Mouse (Mus musculus) CH12.LX (cell line): ENCODE data around the gene Cfap45. TPM values are rescaled to one million over a fixed set of nuclear protein-coding genes. Genes with fewer than 3 reads are reported as not detected.
A peak's percentile ranks its signal among the peaks of the same experiment; 100 is the strongest.

Source experiments
- DNase-seq: peaks from one replicate; pipeline ENCODE4 v3.0.0-alpha.2; 2013; ENCODE audit errors: extremely low read depth
- H3K27ac ChIP-seq: 2 replicates; pipeline ENCODE4 v1.5.1; 2012; ENCODE audit warnings: low read depth, mild to moderate bottlenecking, control low read depth, moderate library complexity; ENCODE audit not compliant: insufficient read depth
- H3K27me3 ChIP-seq: replicated peaks from 2 replicates; pipeline ENCODE3; 2012; ENCODE audit warnings: inconsistent platforms
- H3K36me3 ChIP-seq, 2 experiments: replicated peaks in 1 of 2; 2 replicates each; pipeline versions ENCODE3 to v1.6.1; 2012; ENCODE audit warnings: inconsistent platforms in 1 of 2, low read length in 1 of 2, mild to moderate bottlenecking in 1 of 2, mixed read lengths in 1 of 2, moderate library complexity in 1 of 2; ENCODE audit not compliant: control insufficient read depth in 1 of 2, insufficient read depth in 1 of 2
- H3K4me1 ChIP-seq, 2 experiments: 2 replicates each; pipeline ENCODE4 v1.6.1; 2012; ENCODE audit warnings: inconsistent platforms in 1 of 2, moderate library complexity in 1 of 2; ENCODE audit not compliant: insufficient read depth in 2 of 2, control insufficient read depth in 1 of 2
- H3K4me2 ChIP-seq: 2 replicates; pipeline ENCODE4 v1.6.1; 2012; ENCODE audit warnings: low read depth, mild to moderate bottlenecking, control low read depth; ENCODE audit not compliant: poor library complexity, insufficient read depth, severe bottlenecking
- H3K4me3 ChIP-seq, 3 experiments: fragments of 150-350 bp in 1 of 3; sonication (generic) in 1 of 3; replicated peaks in 1 of 3; 2 replicates each; pipeline versions ENCODE3 to v1.5.1; 2011 to 2012; ENCODE audit warnings: low read depth in 2 of 3, low read length in 2 of 3, mild to moderate bottlenecking in 2 of 3, moderate library complexity in 2 of 3, control low read depth in 1 of 3, improper control_type of control experiment in 1 of 3, inconsistent platforms in 1 of 3, mixed read lengths in 1 of 3; ENCODE audit not compliant: poor library complexity in 1 of 3
- H3K79me2 ChIP-seq: replicated peaks from 2 replicates; pipeline ENCODE4 v1.6.1; 2012; ENCODE audit warnings: mild to moderate bottlenecking, moderate library complexity; ENCODE audit not compliant: control insufficient read depth, poor library complexity, insufficient read depth, severe bottlenecking; ENCODE audit errors: extremely low read depth
- H3K9ac ChIP-seq: 2 replicates; pipeline ENCODE4 v1.6.1; 2012; ENCODE audit warnings: low read depth, mild to moderate bottlenecking, control low read depth, moderate library complexity; ENCODE audit not compliant: insufficient read depth
- H3K9me3 ChIP-seq: replicated peaks from 2 replicates; pipeline ENCODE3; 2012; ENCODE audit warnings: low read length, inconsistent platforms, mixed read lengths
- BHLHE40 ChIP-seq: IDR thresholded peaks from 2 replicates; pipeline ENCODE4 v1.6.1; 2011; ENCODE audit warnings: mild to moderate bottlenecking, low read depth, low read length, improper control_type of control experiment
- CHD1 ChIP-seq: IDR thresholded peaks from 2 replicates; pipeline ENCODE4 v1.6.1; 2012; ENCODE audit warnings: low read depth, low read length, improper control_type of control experiment, inconsistent platforms
- CHD2 ChIP-seq: IDR thresholded peaks from 2 replicates; pipeline ENCODE4 v1.6.1; 2011; ENCODE audit warnings: low read length, improper control_type of control experiment
- ELF1 ChIP-seq: IDR thresholded peaks from 2 replicates; pipeline ENCODE4 v1.6.1; 2014; ENCODE audit warnings: low read depth, mild to moderate bottlenecking, inconsistent platforms, low read length, improper control_type of control experiment
- EP300 ChIP-seq: IDR thresholded peaks from 2 replicates; pipeline ENCODE4 v1.6.1; 2011; ENCODE audit warnings: low read length, improper control_type of control experiment
- ETS1 ChIP-seq: conservative IDR thresholded peaks from 2 replicates; pipeline ENCODE4 v1.6.1; 2012; ENCODE audit warnings: low read depth, mild to moderate bottlenecking, inconsistent platforms, low read length, improper control_type of control experiment, moderate library complexity
- GABPA ChIP-seq: IDR thresholded peaks from 2 replicates; pipeline ENCODE4 v1.6.1; 2012; ENCODE audit warnings: low read depth, low read length, improper control_type of control experiment, inconsistent platforms; ENCODE audit not compliant: insufficient replicate concordance
- HCFC1 ChIP-seq: IDR thresholded peaks from 2 replicates; pipeline ENCODE4 v1.6.1; 2012; ENCODE audit warnings: low read depth, mild to moderate bottlenecking, inconsistent platforms, low read length, improper control_type of control experiment
- IRF4 ChIP-seq: IDR thresholded peaks from 2 replicates; pipeline ENCODE4 v1.6.1; 2014; ENCODE audit warnings: low read depth, mild to moderate bottlenecking, inconsistent platforms, low read length, improper control_type of control experiment
- JUN ChIP-seq: IDR thresholded peaks from 2 replicates; pipeline ENCODE4 v1.6.1; 2011; ENCODE audit warnings: low read depth, mild to moderate bottlenecking, low read length, improper control_type of control experiment, moderate library complexity; ENCODE audit not compliant: insufficient read depth
- JUND ChIP-seq: conservative IDR thresholded peaks from 2 replicates; pipeline ENCODE4 v1.6.1; 2011; ENCODE audit warnings: low read depth, low read length, improper control_type of control experiment
- MAFK ChIP-seq: IDR thresholded peaks from 2 replicates; pipeline ENCODE4 v1.6.1; 2011; ENCODE audit warnings: low read length, improper control_type of control experiment; ENCODE audit not compliant: insufficient replicate concordance
- MAX ChIP-seq: IDR thresholded peaks from 2 replicates; pipeline ENCODE4 v1.6.1; 2011; ENCODE audit warnings: low read length, improper control_type of control experiment
- MAZ ChIP-seq: IDR thresholded peaks from 2 replicates; pipeline ENCODE4 v1.6.1; 2012; ENCODE audit warnings: low read depth, mild to moderate bottlenecking, inconsistent platforms, low read length, improper control_type of control experiment, moderate library complexity
- MXI1 ChIP-seq: IDR thresholded peaks from 2 replicates; pipeline ENCODE4 v1.6.1; 2011; ENCODE audit warnings: mild to moderate bottlenecking, low read depth, low read length, improper control_type of control experiment
- MYC ChIP-seq: IDR thresholded peaks from 2 replicates; pipeline ENCODE4 v1.6.1; 2011; ENCODE audit warnings: low read depth, mild to moderate bottlenecking, improper control_type of control experiment, low read length
- NELFE ChIP-seq: IDR thresholded peaks from 2 replicates; pipeline ENCODE4 v1.6.1; 2011; ENCODE audit warnings: low read depth, low read length, improper control_type of control experiment
- NRF1 ChIP-seq: IDR thresholded peaks from 2 replicates; pipeline ENCODE4 v1.6.1; 2014; ENCODE audit warnings: low read depth, mild to moderate bottlenecking, inconsistent platforms, low read length, improper control_type of control experiment, moderate library complexity
- PAX5 ChIP-seq: IDR thresholded peaks from 2 replicates; pipeline ENCODE4 v1.6.1; 2012; ENCODE audit warnings: low read length, inconsistent platforms, mixed read lengths
- POLR2AphosphoS2 ChIP-seq: IDR thresholded peaks from 2 replicates; pipeline ENCODE4 v1.6.1; 2011; ENCODE audit warnings: low read depth, low read length, improper control_type of control experiment
- RAD21 ChIP-seq: IDR thresholded peaks from 2 replicates; pipeline ENCODE4 v1.6.1; 2011; ENCODE audit warnings: low read depth, mild to moderate bottlenecking, low read length, improper control_type of control experiment, moderate library complexity
- RCOR1 ChIP-seq: conservative IDR thresholded peaks from 2 replicates; pipeline ENCODE4 v1.6.1; 2012; ENCODE audit warnings: low read depth, mild to moderate bottlenecking, inconsistent platforms, low read length, improper control_type of control experiment
- SMC3 ChIP-seq: IDR thresholded peaks from 2 replicates; pipeline ENCODE4 v1.6.1; 2011; ENCODE audit warnings: low read depth, low read length, improper control_type of control experiment
- TBP ChIP-seq: conservative IDR thresholded peaks from 2 replicates; pipeline ENCODE4 v1.6.1; 2011; ENCODE audit warnings: low read depth, low read length, improper control_type of control experiment
- TCF12 ChIP-seq: IDR thresholded peaks from 2 replicates; pipeline ENCODE4 v1.6.1; 2014; ENCODE audit warnings: low read depth, mild to moderate bottlenecking, inconsistent platforms, low read length, improper control_type of control experiment
- UBTF ChIP-seq: IDR thresholded peaks from 2 replicates; pipeline ENCODE4 v1.6.1; 2012; ENCODE audit warnings: low read depth, mild to moderate bottlenecking, inconsistent platforms, low read length, improper control_type of control experiment, moderate library complexity
- USF1 ChIP-seq: IDR thresholded peaks from 2 replicates; pipeline ENCODE4 v1.6.1; 2014; ENCODE audit warnings: low read depth, mild to moderate bottlenecking, inconsistent platforms, low read length, improper control_type of control experiment
- USF2 ChIP-seq: conservative IDR thresholded peaks from 2 replicates; pipeline ENCODE4 v1.6.1; 2011; ENCODE audit warnings: low read depth, low read length, improper control_type of control experiment
- ZC3H11A ChIP-seq: IDR thresholded peaks from 2 replicates; pipeline ENCODE4 v1.6.1; 2012; ENCODE audit warnings: low read depth, mild to moderate bottlenecking, inconsistent platforms, low read length, improper control_type of control experiment
- ZKSCAN1 ChIP-seq: IDR thresholded peaks from 2 replicates; pipeline ENCODE4 v1.6.1; 2012; ENCODE audit warnings: low read depth, inconsistent platforms, low read length, improper control_type of control experiment, borderline replicate concordance
- ZNF384 ChIP-seq: IDR thresholded peaks from 2 replicates; pipeline ENCODE4 v1.6.1; 2012; ENCODE audit warnings: low read depth, low read length, improper control_type of control experiment, inconsistent platforms
- dilution Hi-C: fragments of 300-500 bp; cut with MboI; formaldehyde crosslinking; loops from 2 replicates; pipeline ENCODE4 v1.14.3; 2020; ENCODE audit warnings: low sequenced_read_pairs; ENCODE audit not compliant: extremely low pct_unique_long_range_greater_than_20kb, extremely low pct_ligation_motif_present
- in situ Hi-C: fragments of 300-500 bp; cut with MboI; formaldehyde crosslinking; loops from 3 replicates; pipeline ENCODE4 v1.14.3; 2019; ENCODE audit warnings: low sequenced_read_pairs, low pct_ligation_motif_present, low pct_unique_long_range_greater_than_20kb, mixed read lengths
- polyA plus RNA-seq: library from polyadenylated mRNA; unstranded; fragments of >175 nt; gene quantifications from 2 replicates; pipeline ENCODE4 v1.2.1, GENCODE M21; 2012; ENCODE audit warnings: low read depth; ENCODE audit not compliant: insufficient read length
- total RNA-seq, 2 experiments: library from RNA; depleted of rRNA; stranded (reverse); fragments of 300-350 nt in 1 of 2; fragments of >200 nt in 1 of 2; gene quantifications; 2 replicates each; pipeline ENCODE4 v1.2.3; 2012 to 2014

Cfap45 gene
- total and polyA plus RNA-seq, 3 experiments: not detected

GRCm38 (mm10) chr1:172510421-172510972 is 10.1 kb upstream of the Cfap45 start:
- no peak for TF ChIP-seq ETS1
- no peak for TF ChIP-seq RCOR1
- no peak for TF ChIP-seq MYC
- no peak for TF ChIP-seq CHD2
- TF ChIP-seq ZC3H11A: no peak
- H3K27ac ChIP-seq: no peak overlapping the region
- no peak overlapping the region for H3K4me3 ChIP-seq
- dilution Hi-C loops (no loop called here), in situ Hi-C loops (no loop called here)
- peaks cover 13 to 61% of the 10 kb centered on the region in 2 experiments for H3K4me1 ChIP-seq
- H3K27me3 ChIP-seq: no peaks in the 10 kb centered on the region
- H3K4me2 ChIP-seq: no peak overlapping the region
- H3K9me3 ChIP-seq: no peaks in the 10 kb centered on the region
- no peaks in the 10 kb centered on the region; the same call in 1 of the 2 replicates for H3K79me2 ChIP-seq
- H3K36me3 ChIP-seq: peaks cover 21 to 42% of the 10 kb centered on the region in 2 experiments
- H3K9ac ChIP-seq: no peak overlapping the region
- no peak for DNase-seq

- Histone ChIP-seq H3K27me3 (no peaks in the 10 kb centered on the region), H3K4me3 (peak overlapping the region; percentile 46 to 51 (median 49)), H3K9ac (peak overlapping the region; percentile 88), H3K4me1 (peaks cover 13 to 55% of the 10 kb centered on the region in 2 experiments), H3K36me3 (peaks cover 1 to 19% of the 10 kb centered on the region in 2 experiments), H3K27ac (peak overlapping the region; percentile 96), H3K79me2 (no peaks in the 10 kb centered on the region; the same call in 1 of the 2 replicates), H3K9me3 (peaks cover 11% of the 10 kb centered on the region), H3K4me2 (peak overlapping the region; percentile 84)
- peak; percentile 92 for DNase-seq
- dilution Hi-C loops: no loop called here
- in situ Hi-C loops: no loop called here
- TF ChIP-seq RCOR1 (no peak), BHLHE40 (peak; percentile 88), GABPA (no peak), TCF12 (peak; percentile 88), NRF1 (peak; percentile 67), JUN (no peak), ZKSCAN1 (no peak), TBP (peak; percentile 79), CHD2 (peak; percentile 88), NELFE (peak; percentile 74), USF1 (no peak), ELF1 (peak; percentile 80), ETS1 (peak; percentile 95), CHD1 (no peak; the same call in 1 of the 2 replicates), SMC3 (peak; percentile 55), EP300 (peak; percentile 73), IRF4 (peak; percentile 82), POLR2AphosphoS2 (no peak; the same call in 1 of the 2 replicates), MAFK (no peak), JUND (no peak), MXI1 (peak; percentile 31; the same call in 1 of the 2 replicates), RAD21 (peak; percentile 34), ZNF384 (no peak), PAX5 (no peak), HCFC1 (peak; percentile 66), MAX (peak; percentile 32; the same call in 1 of the 2 replicates), UBTF (no peak), MAZ (peak; percentile 14; the same call in 1 of the 2 replicates), USF2 (no peak), MYC (0 out of 2 replicates have a peak, but pooled peaks have one; percentile 32)
These were observed 7.6 kb upstream of the Cfap45 start for GRCm38 (mm10) chr1:172512962-172513361.
